Mouse (Mus musculus): ENCODE measurements around the gene Arpp19. TPM values are rescaled to one million over a fixed set of nuclear protein-coding genes. Genes with fewer than 3 reads are reported as not detected.

Arpp19 gene
- total RNA-seq, 2 experiments from 2014 or later = 162 to 182 TPM

DNA sequence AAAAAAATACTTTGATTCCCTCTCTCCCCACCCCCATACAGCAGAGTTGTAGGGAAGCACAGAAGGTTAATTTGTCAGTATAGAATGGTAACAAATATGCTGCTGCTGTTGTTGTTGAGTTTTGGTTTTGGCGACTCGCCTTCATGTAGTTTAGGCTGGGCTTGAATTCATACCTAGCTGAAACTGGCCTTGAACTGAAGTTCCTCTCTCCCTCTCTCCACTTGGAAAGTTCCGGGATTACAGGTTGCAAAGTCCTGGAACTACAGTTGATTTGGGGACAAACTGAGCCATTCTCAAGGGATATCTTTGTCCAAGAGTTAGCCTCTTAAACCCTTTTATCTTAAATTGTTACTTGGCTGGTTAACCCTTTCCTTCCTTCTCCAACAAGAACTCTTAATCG is 1.5 kb upstream of the Arpp19 start:
- no peak for DNase-seq (ENCODE audit: low spot score in 2 of 2)

DNA sequence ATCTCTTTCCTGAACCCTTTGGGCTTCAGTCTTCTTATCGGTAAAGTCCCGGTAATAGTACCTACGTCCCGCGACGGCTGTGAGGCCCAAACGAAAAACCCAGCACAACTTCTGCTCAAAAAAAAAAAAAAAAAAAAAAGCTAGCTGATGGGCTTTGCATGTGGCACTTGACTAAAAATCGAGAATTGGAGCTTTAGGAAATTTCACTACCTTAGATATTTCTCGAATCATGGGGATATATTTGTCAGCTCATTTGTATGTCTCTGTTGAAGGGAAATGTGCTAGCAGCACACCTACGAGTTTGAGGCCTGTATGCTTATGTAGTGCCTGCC is 909 bp downstream of the Arpp19 start:
- no peak for DNase-seq (ENCODE audit: low spot score in 2 of 2)

DNA sequence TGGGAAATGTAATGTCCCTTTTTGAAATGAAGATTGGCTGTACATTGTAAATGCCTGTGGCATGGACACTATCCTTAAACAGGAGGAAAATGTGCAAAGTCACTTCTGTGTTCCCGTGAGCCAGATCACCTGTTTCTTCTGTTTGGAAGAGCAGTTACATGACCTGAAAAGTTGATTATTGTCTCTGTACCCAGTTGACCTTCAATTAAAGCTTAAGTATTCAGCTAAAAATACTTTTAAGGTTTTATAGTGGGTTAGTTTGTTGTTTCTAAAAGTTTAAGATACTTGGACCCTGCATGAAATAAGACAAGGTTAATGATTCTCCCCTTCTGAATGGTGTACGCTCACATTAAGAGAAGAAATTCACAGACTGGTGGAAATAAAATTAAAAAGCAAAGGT is 3.2 kb downstream of the Arpp19 start:
- DNase-seq (ENCODE audit: low spot score in 2 of 2) = no peak

DNA sequence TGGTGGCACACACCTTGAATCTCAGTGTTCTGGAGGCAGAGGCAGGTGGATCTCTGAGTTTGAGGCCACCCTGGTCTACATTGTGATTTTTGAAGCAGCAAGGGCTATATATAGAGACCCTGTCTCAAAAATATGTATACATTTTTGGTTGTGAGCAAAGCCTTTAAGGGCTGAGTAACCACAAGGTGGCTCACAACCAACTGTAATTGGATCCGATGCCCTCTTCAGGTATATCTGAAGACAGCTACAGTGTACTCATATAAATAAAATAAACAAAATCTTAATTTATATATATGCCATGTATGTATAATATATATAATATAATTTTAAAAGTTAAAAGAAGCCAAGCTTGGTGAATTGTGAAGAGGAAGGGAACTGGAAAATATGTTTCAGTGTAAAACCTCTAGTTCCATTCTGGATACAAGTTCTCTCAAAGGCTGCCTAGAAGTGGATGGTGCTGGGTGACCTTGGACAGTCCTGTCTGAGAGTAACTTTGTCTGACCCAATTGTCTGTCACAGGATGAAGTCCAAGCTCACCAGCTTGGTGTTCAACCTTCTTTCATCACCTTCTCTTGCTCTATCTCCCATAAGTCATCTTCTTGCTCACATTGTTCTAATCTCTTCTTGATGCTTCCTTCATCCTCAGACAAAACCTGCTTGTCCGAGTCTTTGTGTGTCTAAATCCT is 4.6 kb downstream of the Arpp19 start:
- DNase-seq (ENCODE audit: low spot score in 2 of 2) = no peak

DNA sequence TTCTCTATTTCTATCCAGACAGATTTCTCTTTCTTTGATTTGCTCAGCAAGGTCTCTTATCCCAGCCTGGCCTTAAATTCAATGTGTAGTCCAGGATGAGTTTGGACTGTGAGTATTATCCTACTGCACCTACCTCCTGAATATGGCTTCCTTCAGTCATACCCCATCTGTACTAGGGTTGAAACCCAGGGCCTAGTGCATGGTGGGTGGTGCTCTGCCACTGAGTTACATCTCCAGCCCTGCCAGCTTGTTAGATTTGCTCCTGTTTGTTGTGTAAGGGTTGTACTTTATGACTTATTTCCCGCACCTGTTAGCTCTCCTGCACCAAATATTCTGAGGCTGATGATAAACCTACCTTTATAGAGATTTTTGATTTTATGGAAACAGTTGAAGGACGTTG is 5.8 kb downstream of the Arpp19 start:
- no peak for DNase-seq (ENCODE audit: low spot score in 2 of 2)

DNA sequence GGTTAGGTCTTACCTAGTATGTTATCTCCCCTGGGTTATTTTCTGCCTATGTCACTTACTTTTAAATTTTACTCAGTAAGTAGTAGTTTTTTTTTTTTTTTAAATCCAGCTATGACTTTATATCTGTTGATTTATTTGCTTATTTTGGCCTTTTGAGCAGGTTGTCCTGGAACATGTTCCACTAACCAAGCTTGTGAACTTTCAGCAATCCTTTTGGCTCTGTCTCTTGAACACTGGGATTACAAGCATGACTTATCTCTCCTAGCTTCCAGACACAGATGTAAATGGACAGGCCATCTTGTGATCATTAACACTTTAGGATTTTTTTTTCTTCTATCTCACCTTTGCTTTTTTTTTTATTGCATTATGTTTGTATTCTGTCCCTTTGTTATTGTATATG is 9.7 kb downstream of the Arpp19 start:
- no peak for DNase-seq (ENCODE audit: low spot score in 2 of 2)

DNA sequence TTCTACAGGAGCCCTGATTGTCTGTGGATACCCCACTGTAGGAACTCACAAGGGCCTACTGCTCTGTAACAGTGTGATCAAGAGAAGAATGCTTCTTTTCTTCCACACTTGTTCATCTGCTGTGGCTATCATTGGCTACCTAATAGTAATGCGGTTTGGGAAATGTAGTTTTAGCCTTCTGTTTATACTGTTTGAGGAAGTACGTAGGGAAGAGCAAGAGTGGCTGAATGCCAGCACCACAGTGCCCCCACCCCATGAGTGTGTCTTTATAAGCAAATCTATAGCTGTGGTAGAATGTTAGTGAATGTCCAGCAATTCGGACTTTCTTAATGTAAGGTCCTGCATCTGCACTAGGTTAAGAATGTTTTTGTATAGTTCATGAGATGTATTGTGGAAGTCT is 11.7 kb downstream of the Arpp19 start:
- no peak for DNase-seq (ENCODE audit: low spot score in 2 of 2)

DNA sequence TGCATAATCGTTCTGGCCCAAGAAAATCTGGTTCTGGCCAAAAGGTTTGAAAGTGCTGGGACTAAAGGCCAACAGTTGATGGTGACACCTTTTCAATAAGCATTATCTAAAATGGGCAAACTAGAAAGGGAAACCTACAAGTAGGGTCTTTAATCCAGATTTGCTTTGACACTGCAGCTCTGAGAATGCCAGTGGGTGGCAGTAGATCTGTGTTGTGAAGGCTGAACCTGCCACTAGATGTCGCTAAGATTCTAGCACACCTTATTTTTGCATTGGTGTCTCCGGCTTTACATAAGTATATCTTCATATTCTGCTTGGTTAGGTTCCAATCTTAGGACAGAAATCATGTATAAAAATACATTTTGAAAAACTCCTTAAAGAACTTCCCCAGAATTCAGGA is 12.6 kb downstream of the Arpp19 start:
- peak; percentile 66 to 93 for DNase-seq (ENCODE audit: low spot score in 2 of 2)

DNA sequence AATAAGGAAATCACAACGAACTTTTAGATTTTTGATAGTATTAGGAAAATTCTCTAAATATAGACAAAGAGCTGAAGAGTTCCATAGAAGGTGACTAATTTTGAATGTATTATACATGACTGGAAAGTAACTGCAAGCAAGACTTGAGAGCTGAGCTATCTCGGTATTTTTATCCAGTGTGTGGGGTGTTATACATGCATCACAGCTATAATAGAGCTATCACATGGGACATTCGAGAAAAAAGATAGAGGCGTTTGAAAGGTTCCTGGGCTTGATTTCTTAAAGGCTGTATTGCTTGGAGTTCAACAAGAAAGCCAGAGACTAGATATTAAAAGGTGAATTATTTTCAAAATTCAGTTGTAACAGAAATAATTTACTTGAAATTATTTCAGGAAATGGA is 14.4 kb downstream of the Arpp19 start:
- no peak for DNase-seq (ENCODE audit: low spot score in 2 of 2)

DNA sequence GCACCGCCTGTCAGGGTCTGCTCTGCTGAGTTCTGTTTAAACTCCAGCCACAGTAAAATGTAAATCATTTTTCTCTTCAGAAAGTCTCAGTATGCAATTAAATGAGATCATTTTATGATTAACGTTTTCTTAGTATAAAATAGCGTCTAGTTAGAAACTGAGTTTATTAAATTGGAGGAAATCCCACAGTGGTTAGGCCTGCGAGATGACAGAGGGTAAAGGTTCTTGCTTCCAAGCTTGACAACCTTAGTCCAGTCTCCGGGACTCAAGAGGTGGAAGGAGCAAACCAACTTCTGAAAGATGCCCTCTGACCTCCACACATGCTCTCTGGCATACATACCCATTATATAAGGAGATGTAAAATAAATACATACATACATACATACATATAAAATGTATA is 17.6 kb downstream of the Arpp19 start:
- DNase-seq (ENCODE audit: low spot score in 2 of 2) = no peak

DNA sequence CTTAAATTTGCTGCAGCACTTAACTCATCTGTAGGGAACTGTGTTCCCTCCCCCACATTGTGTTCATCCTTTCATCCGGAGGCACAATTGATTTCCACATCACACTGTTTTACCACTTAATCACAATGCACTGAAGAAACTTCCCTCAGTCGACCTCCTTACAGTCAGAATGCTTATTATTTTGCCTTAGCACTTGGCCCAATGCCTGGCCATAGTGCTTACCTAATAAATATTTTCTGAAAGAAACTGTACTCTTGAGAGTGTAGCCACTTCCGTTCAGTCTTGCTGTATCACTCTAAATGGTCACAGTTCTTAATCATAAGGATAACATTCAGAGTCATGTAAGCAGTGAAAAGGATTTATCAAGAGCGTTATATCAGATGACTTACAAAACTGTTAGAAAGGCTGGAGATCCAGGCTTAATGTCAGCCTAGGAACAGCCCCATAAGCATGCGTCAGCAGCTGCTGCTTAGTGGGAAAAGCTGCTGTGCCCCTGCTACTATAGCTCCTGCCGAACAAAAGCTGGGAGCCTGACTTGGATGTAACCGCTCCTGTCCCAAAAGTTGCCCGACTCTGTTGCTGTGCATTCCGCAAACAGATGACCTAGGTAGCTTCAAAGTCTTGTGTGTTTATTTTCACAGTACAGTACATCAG is 27.4 kb downstream of the Arpp19 start:
- no peak for DNase-seq (ENCODE audit: low spot score in 2 of 2)

DNA sequence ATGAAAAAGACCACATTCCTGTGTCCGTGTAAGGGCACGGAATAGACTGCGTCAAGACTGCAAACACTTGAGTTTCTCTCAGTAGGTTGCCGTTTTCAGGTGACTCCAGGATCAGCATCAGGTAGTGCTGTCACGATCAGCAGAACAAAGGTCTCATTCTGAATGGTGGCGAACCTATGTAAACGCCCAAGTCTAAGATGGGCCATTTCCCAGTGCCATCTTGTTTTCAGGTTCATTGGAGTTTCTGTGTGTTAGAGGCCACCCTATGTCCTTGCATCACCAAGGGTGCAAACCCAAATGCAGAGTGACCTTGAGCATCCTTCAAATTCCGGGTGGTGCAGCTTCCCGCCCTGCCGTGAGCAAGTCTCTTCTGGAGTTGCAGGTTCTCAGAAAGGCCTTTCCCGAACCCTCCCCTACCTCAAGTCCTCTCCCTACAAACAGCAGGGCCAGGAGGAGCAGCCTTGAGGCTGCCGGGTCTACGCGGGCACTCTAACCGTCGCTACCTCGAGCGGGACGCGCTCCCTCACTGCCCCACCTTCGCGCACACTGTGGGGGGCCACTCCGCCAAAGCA is 33.1 kb downstream of the Arpp19 start, which contains the start of gene Myo5a:
Gene Myo5a, plus strand, starts transcription at position 559 of the 572 bp plus-strand sequence.
- DNase-seq (ENCODE audit: low spot score in 2 of 2) = no peak

DNA sequence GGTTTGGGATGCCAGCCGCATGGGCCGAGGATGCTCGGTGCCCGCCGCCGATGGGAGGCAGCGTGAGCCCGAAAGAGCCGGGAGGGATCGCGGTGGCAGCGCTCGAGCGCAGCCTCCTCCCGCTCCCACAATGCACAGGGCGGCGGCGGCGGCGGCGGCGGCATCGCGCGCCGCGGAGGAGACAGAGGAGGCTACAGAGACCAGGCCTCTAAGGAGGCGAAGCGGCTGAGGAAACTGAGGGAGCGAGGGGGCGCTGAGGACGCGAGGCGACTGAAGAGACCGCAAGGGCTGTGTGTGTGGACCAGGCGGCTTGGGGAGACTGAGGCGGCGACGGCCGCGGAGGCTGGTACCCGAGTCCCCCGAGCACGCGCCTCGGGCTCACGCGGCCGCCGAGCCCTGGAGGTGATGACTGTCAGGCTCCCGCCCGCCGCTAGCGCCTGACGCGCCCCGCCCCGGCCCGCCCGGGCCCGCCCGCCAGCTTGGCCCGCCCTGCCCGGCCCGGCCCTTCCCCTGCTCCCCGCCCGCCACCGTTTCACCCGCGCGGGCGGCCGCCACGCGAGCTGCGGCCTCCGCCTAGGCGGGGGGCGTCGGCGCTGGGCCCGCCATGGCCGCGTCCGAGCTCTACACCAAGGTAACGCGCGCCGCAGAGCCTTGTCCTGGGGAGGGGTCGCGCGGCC is 33.8 kb downstream of the Arpp19 start:
- peak; percentile 71 to 86 for DNase-seq (ENCODE audit: low spot score in 2 of 2)

DNA sequence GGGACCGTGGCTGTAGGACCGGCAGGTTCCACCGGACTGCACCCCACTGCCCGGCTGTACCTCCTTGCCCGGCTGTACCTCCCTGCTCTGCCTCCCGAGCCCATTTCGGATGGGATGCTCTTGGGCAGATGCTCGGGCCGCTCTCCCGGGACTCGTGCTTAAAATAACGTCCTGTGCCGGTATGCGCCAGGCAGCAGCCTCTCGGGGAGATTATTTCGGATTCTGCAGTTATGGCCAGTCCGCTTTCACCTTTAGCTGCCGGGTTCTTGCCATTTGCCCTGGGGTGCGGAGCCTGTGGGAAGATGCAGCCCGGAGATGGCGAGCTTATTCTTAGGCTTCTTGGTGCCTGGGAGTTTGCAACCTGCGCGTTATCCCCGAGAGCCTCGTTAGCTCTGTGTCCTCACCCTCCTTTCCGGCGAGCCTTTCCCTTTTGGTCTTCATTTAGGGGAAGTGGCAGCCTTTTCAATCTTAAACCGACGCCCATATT is 34.3 kb downstream of the Arpp19 start:
- peak; percentile 28 to 50 for DNase-seq (ENCODE audit: low spot score in 2 of 2)

DNA sequence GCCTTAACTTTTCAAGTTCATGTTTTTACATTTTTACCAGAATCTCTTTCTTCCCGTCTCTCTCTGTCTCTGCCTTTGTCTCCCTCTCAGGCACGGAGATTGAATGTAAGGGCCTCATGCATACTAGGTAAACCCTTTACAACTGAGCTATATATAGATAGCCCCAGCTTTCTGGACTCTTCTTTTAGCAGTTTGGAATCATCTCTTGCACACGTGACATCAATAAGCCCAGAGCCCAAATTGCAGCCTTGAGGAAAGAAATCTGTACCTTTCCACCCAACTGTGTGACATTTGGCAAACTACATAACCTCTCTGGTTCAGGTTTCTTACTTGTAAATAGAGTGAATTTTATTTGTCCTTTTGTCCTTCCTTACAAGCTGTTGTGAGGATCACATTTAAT is 34.9 kb downstream of the Arpp19 start:
- DNase-seq (ENCODE audit: low spot score in 2 of 2) = no peak

DNA sequence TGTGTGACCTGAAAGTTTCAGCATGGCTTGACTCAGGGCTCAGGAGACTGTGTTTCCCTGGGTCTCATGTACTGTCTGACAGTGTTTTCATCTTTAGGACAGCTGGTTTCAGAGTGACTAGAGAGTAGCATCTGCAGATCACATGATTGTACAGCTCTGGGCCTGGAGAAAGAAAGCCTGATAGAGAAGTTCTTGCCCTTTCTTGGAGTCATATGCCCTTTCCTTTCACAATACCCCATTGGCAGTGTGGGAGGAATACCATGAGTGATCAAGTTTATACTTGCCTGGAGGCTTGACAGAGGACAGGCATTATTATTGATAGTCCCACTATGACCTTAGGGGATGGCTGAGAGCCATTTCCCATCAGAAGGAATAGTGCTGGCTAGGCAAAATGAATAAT is 39.8 kb downstream of the Arpp19 start:
- DNase-seq (ENCODE audit: low spot score in 2 of 2) = no peak

DNA sequence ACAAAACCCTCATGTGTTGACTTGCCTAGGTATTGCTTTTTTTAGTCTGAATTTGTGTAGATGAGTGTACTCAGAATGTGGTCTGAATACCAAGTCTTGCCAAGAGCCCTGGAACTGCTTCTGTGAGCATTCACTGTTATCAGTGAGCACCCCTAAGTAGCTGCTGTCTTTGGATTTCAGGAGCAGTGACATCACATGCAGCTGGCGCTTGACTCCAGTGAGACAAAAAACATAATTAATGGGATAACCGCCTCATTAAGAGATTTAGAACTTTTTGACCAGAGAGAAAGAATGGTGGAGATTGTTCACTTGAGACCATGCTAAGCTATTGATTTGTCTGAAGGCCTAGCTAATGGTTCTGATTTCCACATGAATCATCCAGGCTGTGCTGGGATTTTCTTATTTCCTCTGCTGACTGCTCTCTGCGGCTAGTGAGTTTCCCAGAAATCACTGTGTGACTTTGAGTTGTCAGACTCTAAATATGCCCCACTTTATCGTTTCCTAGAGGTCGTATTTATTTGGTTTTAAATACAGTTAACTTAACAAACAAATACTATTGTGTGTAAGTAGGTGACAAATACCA is 47.9 kb downstream of the Arpp19 start:
- no peak for DNase-seq (ENCODE audit: low spot score in 2 of 2)

DNA sequence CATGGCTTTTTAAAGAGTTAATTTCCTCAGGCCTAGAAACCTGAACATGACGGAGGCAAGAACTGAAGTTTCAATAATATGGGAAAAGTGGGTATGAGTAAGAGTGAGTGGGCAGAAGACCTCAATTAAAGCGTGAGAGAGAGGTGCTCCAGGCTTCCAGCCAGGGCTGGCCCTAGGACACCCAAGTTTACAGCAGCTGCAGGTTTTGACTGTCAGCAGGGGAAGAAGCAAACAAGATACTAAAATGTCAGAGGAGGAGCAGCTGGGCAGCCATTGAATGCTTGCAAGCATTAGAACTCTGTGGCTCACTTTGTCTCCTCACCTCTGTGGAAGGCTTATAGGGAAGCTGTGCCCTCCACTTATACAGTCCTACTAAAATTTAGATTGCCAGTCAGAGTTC is 50.4 kb downstream of the Arpp19 start:
- DNase-seq (ENCODE audit: low spot score in 2 of 2) = no peak

DNA sequence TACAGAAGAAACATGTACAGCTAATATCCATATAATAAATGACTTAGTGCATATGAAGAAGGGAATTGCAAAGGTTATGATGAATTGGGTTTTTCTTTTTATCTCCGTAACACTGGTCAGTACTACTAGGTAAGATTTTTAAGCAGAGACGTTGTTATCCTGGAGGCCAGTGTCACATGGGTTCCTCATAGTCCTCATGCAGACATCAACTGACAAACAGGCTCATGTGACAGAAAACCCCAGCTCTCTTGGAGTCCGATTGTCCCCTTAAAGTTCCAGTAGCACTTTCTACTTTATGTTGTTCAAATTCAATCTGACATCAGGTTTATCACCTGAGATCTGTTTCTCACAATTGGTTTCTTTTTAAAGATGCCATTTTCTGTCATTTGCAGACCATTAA is 51.9 kb downstream of the Arpp19 start:
- DNase-seq (ENCODE audit: low spot score in 2 of 2) = no peak

DNA sequence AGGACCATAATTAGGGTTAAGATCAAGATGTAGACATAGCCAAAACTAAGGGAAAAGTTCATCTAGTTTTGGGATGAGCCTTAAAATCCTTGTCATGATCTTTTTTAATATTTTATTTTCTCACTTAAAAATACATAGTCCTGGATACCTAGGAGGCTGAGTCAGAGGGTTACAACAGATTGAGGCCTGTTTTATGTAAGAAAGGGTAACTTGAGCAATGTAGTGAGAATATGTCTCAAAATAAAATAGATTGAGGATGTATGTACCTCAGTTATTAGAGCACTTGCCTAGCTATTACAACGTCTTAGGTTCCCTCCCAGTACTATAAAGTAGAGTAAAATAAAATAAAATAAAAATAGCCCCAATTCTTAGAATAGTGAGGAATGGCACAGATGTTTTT is 54.7 kb downstream of the Arpp19 start:
- no peak for DNase-seq (ENCODE audit: low spot score in 2 of 2)

DNA sequence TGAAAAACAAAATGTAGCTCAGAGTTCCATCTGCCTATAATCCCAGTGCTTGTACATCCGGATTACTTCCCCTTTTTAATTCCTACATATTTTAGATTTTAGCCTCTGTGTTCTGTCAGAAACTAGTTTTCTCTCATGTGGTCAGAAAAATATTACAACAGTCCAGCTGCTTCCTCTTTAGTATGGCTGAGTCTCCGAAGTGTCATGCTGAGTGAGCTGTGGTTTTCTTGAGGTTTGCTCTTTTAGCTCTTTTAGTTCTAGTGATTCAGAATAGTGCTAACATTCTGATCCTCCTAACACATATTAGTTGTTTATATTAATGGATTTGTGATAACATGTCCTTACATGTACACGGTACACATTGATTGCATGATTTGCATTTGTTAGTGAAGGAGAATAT is 57.3 kb downstream of the Arpp19 start:
- DNase-seq (ENCODE audit: low spot score in 2 of 2) = no peak

DNA sequence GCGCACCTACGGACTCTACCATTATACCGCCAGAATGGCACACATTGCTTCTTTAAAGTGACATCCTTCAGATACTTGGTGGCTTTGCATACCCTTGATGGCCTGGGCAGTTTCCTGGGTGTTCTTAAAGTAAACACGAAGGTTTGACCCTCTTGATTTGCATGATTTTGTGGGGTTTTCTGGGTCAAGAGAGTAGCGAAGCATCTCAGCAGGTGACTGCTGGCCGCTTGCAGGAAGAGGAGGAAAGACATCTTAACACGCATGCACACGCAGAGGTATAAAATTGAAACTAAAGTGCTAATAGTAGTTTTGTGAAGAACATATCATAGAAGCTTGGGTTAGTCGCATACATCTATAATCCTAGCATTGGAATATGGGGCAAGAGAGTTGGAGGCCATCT is 61.5 kb downstream of the Arpp19 start:
- no peak for DNase-seq (ENCODE audit: low spot score in 2 of 2)
